Mouse (Mus musculus) embryo, embryonic 10 days (tissue): ENCODE measurements around the gene Fat3.

Experiments used
- DNase-seq: peaks from one replicate; pipeline ENCODE4 v3.0.0-alpha.2; 2015; ENCODE audit warnings: low spot score

The Fat3 gene

GRCm38 (mm10) chr9:15953585-15954337, 547.3 kb downstream of the Fat3 start:
- no peak for DNase-seq

- no peak for DNase-seq
These were observed 553.0 kb downstream of the Fat3 start for GRCm38 (mm10) chr9:15948086-15948485.

GRCm38 (mm10) chr9:15944182-15944581, 556.9 kb downstream of the Fat3 start:
- no peak for DNase-seq

GRCm38 (mm10) chr9:15943486-15944153, 557.5 kb downstream of the Fat3 start:
- no peak for DNase-seq

GRCm38 (mm10) chr9:15941818-15942217, 559.3 kb downstream of the Fat3 start:
- no peak for DNase-seq

- no peak for DNase-seq
These were observed 560.0 kb downstream of the Fat3 start for GRCm38 (mm10) chr9:15940933-15941673.

GRCm38 (mm10) chr9:15939594-15939993, 561.5 kb downstream of the Fat3 start:
- peak; percentile 40 for DNase-seq

- DNase-seq = no peak
These were observed 563.1 kb downstream of the Fat3 start for GRCm38 (mm10) chr9:15937837-15938514.

GRCm38 (mm10) chr9:15930928-15931443, 570.1 kb downstream of the Fat3 start:
- DNase-seq = no peak

GRCm38 (mm10) chr9:15928331-15928730, 572.8 kb downstream of the Fat3 start:
- no peak for DNase-seq

GRCm38 (mm10) chr9:15927378-15928083, 573.6 kb downstream of the Fat3 start:
- no peak for DNase-seq

- DNase-seq = no peak
These were observed 575.8 kb downstream of the Fat3 start for GRCm38 (mm10) chr9:15925237-15925636.

- no peak for DNase-seq
These were observed 580.8 kb downstream of the Fat3 start for GRCm38 (mm10) chr9:15920271-15920670.

GRCm38 (mm10) chr9:15919373-15920005, 581.6 kb downstream of the Fat3 start:
- DNase-seq = peak; percentile 24

GRCm38 (mm10) chr9:15916600-15916999, 584.5 kb downstream of the Fat3 start:
- DNase-seq = no peak

GRCm38 (mm10) chr9:15912735-15913134, 588.4 kb downstream of the Fat3 start:
- no peak for DNase-seq

GRCm38 (mm10) chr9:15909397-15910113, 591.5 kb downstream of the Fat3 start:
- no peak for DNase-seq

- no peak for DNase-seq
These were observed 596.9 kb downstream of the Fat3 start for GRCm38 (mm10) chr9:15903948-15904750.

- DNase-seq = no peak
These were observed 603.0 kb downstream of the Fat3 start for GRCm38 (mm10) chr9:15898112-15898511.
